Mouse (Mus musculus) testis, adult 2 months (tissue): Measurements from ENCODE around the gene Ttc39b. TPM values are rescaled to one million over a fixed set of nuclear protein-coding genes. Genes with fewer than 3 reads are reported as not detected.

Source experiments
- H3K27ac ChIP-seq: fragments of 200-500 bp; 2 replicates; pipeline ENCODE4 v1.5.1; 2012; ENCODE audit warnings: low read depth, low read length; ENCODE audit not compliant: control insufficient read depth, insufficient read depth
- H3K27me3 ChIP-seq: fragments of 200-500 bp; 2 replicates; pipeline ENCODE4 v1.6.1; 2012; ENCODE audit warnings: mild to moderate bottlenecking, low read length, moderate library complexity; ENCODE audit not compliant: control insufficient read depth, insufficient read depth
- H3K36me3 ChIP-seq: fragments of 200-500 bp; 2 replicates; pipeline ENCODE4 v1.6.1; 2012; ENCODE audit warnings: mild to moderate bottlenecking, low read length; ENCODE audit not compliant: control insufficient read depth, insufficient read depth
- H3K4me1 ChIP-seq: fragments of 200-500 bp; 2 replicates; pipeline ENCODE4 v1.6.1; 2012; ENCODE audit warnings: low read length; ENCODE audit not compliant: control insufficient read depth, insufficient read depth
- H3K4me3 ChIP-seq: fragments of 200-500 bp; 2 replicates; pipeline ENCODE4 v1.5.1; 2012; ENCODE audit warnings: low read depth, mild to moderate bottlenecking, low read length, moderate library complexity, mixed read lengths; ENCODE audit not compliant: control insufficient read depth
- CTCF ChIP-seq: fragments of 200-500 bp; IDR thresholded peaks from 2 replicates; pipeline ENCODE4 v1.5.1; 2012; ENCODE audit warnings: low read depth, mild to moderate bottlenecking, inconsistent platforms, low read length, moderate library complexity; ENCODE audit not compliant: control insufficient read depth, insufficient read depth, insufficient replicate concordance
- POLR2A ChIP-seq: fragments of 200-500 bp; IDR thresholded peaks from 2 replicates; pipeline ENCODE4 v1.6.1; 2012; ENCODE audit warnings: low read depth, mild to moderate bottlenecking, inconsistent platforms, low read length, moderate library complexity; ENCODE audit not compliant: control insufficient read depth
- polyA plus RNA-seq: library from polyadenylated mRNA; depleted of rRNA; stranded (reverse); fragments of >200 nt; gene quantifications from 2 replicates; pipeline ENCODE4 v1.2.3, GENCODE M21; 2012

Ttc39b gene
- polyA plus RNA-seq, 1 experiment = 6.6 TPM

DNA sequence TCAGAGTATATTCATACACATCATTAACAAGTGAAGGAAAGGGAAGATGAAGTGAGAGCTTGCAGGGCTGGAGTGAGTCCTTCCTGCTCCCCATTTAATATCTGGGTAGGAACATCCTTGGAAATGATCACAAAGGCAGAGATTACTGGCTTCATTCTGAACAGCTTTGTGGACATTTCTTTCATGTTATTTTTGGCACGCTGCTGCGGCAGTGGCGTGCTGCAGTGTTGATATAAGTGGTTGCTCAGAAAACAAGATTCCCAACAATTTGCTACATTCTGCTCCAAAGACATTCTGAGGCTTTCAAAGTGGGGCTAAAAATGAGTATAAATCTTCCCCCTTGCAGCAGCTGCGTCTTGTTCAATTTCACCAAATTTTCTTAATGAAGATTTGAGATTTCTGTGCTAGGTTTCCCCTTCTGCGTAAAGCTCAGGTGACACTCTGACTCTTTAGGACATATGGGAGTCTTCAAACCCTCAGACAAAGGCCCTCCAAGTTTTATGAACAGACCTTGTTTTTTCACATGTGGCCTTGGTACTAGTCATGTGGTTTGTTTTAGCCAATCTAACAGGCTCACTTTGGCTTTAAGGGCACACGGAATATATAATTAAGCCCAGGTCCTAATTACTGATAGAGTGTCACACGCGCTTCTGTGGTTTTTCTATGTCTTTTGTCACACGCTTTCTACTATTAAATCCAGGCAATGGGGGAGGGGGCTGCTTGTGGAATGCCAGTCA, 109.1 kb downstream of the Ttc39b start:
- Histone ChIP-seq H3K4me3 (no peak overlapping the region), H3K27ac (no peak overlapping the region), H3K4me1 (peaks cover 2% of the 10 kb centered on the region; the same call in 1 of the 2 replicates), H3K36me3 (no peaks in the 10 kb centered on the region), H3K27me3 (no peaks in the 10 kb centered on the region)
- no peak for TF ChIP-seq POLR2A
- TF ChIP-seq CTCF = no peak

DNA sequence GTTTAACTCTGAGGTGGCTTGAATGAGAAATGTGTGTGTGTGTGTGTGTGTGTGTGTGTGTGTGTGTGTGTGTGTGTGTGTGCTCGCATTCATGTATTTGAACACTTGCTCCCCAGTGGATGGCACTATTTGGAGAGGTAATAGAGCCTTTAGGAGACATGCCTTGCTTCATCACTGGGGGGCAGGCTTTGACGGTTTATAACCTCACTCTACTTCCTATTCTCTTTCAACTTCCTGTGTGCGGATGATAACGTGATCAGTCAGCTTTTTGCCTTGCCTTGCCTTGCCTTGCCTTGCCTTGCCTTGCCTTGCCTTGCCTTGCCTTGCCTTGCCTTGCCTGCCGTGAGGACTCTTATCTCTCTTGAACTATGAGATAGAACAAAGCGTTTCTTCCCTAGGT, 110.3 kb downstream of the Ttc39b start:
- TF ChIP-seq POLR2A (no peak), CTCF (no peak)
- Histone ChIP-seq H3K4me1 (peaks cover 2% of the 10 kb centered on the region; the same call in 1 of the 2 replicates), H3K4me3 (no peak overlapping the region), H3K36me3 (no peaks in the 10 kb centered on the region), H3K27ac (no peak overlapping the region), H3K27me3 (no peaks in the 10 kb centered on the region)

DNA sequence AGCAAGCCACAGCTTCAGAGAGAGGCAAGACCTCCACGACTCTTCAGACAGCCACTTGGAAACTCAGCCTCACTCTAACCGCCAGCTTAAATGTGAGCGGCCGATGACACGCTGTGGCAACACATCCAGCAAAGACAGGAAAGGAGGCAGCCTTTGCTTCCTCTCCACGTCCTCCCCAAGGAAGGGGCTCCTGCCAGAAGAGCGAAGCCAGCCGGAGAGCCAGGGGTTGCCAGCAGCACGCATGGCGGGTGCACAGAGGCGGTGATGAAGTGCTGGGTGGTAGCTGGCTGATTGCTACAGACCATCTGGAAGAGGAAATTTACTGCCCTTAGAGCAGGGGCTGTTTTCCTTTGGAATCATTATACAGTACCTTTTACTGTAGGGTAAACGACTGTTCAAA, 112.3 kb downstream of the Ttc39b start:
- Histone ChIP-seq H3K36me3 (no peaks in the 10 kb centered on the region), H3K4me1 (no peaks in the 10 kb centered on the region), H3K4me3 (no peak overlapping the region), H3K27ac (no peak overlapping the region), H3K27me3 (no peaks in the 10 kb centered on the region)
- TF ChIP-seq CTCF (no peak), POLR2A (no peak)

DNA sequence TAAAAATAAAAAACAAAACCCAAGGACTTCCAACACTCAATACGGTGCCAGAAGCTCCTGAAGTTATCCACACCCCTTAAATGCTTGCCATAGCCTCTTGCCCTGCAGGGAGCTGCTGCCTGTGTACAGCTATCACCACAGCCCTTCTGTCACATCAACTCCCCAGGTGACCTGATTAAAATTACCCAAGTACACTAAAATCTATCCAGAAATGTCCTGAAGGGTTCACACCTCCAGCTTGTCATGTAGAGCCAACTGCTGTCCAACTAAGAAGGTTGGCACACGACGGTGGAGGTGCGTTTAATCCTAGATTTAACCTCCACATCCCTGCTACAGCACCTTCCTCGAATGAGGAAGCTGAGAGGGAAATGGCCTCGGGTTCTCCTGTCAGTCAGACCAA, 113.6 kb downstream of the Ttc39b start:
- no peaks in the 10 kb centered on the region for H3K36me3 ChIP-seq
- no peak overlapping the region for H3K4me3 ChIP-seq
- no peaks in the 10 kb centered on the region for H3K4me1 ChIP-seq
- no peaks in the 10 kb centered on the region for H3K27me3 ChIP-seq
- TF ChIP-seq POLR2A (no peak), CTCF (no peak)
- no peak overlapping the region for H3K27ac ChIP-seq

GRCm38 (mm10) chr4:83206803-83207586, 117.1 kb downstream of the Ttc39b start:
- H3K4me1 ChIP-seq = no peaks in the 10 kb centered on the region
- H3K27me3 ChIP-seq = no peaks in the 10 kb centered on the region
- TF ChIP-seq CTCF (no peak), POLR2A (no peak)
- H3K36me3 ChIP-seq = no peaks in the 10 kb centered on the region
- no peak overlapping the region for H3K4me3 ChIP-seq
- no peak overlapping the region for H3K27ac ChIP-seq

GRCm38 (mm10) chr4:83206416-83206802, 117.6 kb downstream of the Ttc39b start:
- no peak overlapping the region for H3K4me3 ChIP-seq
- H3K27ac ChIP-seq = no peak overlapping the region
- no peaks in the 10 kb centered on the region for H3K4me1 ChIP-seq
- H3K36me3 ChIP-seq = no peaks in the 10 kb centered on the region
- no peak for TF ChIP-seq CTCF
- TF ChIP-seq POLR2A = no peak
- H3K27me3 ChIP-seq = no peaks in the 10 kb centered on the region

GRCm38 (mm10) chr4:83199391-83199790, 124.7 kb downstream of the Ttc39b start:
- no peak overlapping the region for H3K4me3 ChIP-seq
- no peaks in the 10 kb centered on the region for H3K4me1 ChIP-seq
- H3K27ac ChIP-seq = no peak overlapping the region
- no peaks in the 10 kb centered on the region for H3K36me3 ChIP-seq
- TF ChIP-seq CTCF (no peak), POLR2A (no peak)
- no peaks in the 10 kb centered on the region for H3K27me3 ChIP-seq
